Mouse (Mus musculus): ENCODE results near the gene Pimreg.

The Pimreg gene

DNA sequence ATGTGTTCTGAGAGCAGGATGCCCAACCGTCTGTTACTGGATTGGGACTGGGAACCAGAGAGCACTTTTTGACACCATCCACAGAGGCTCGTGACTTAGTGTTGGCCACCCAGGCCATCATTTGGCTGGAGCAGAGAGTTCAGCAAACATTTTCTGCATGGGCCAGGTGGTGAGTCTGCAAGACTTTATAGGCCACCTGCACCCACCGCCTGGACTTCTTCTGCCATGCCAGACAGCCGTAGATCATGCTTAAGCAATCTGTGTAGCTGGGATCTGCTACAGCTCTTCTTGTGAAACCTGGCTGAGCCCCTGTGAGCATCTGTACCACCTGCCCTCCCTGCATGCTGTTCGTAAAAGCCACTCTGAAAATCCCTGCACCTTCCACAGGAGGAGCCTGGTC, 25.5 kb downstream of the Pimreg start:
- DNase-seq, result peak; percentile 69 to 74

DNA sequence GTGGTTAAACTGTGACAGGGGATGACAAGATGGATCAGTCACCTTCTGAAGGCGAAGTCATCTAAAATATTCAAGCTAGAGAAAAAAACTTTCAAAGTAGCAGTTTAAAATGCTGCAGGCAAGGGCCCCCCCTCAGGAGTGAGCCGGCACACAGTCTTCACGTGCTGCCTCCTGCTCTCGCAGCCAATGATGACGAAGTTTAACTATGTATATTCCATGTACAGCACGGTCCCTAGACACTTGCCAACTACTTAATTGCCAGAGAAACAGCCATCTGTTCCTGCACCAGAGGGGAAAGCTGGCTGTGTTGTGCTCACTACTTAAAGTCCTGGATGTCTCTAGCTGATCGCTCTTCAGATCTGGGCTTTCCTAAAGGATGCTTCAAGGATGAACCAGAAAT, 26.2 kb downstream of the Pimreg start:
- peak; percentile 64 to 72 for DNase-seq

DNA sequence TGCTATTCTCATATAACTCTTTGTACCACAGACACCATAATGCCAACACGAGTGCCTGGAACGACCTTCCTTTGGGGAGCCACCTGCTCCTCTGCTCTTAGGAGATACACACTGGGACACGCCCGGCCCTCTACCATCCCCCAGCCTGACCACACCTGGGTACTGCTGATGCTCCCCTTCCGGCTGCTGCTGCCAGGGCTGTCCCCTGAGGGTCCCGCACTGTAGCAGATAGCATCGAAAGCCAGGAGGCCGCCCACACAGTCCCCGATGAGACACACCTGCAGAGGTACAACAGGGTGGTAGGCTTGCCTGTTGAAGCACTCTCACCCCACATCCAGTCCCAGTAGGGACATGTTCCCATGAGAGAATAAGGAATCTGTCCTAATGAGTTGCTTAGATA, 28.9 kb downstream of the Pimreg start:
- DNase-seq, result no peak

DNA sequence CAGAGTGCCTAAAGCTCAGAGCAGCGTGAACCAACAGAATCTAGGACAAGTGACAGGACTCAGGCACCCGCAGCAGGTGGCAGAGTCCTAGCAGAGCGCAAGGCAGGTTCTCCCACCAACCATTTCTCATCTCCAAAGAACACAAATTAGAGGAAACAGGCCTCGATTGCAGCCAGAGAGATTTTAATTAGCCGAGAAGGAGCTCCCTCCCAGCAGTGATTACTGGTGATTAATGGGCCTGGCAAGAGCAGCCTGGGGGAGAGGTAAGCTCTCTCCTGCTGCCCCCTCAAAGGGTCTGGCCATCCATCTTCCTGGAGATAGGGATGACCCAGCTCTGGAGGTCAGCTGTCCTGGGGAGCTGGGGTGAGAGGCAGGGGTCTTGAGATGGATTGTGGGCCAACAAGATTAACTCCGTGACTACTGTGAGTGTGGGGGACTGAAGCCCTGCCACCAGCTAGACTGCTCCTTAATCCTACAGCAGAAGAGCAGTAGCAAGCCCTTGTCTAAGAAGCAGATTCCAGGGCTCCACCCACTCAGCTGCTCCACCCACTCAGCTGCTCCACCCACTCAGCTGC, 30.6 kb downstream of the Pimreg start:
- no peak for DNase-seq

DNA sequence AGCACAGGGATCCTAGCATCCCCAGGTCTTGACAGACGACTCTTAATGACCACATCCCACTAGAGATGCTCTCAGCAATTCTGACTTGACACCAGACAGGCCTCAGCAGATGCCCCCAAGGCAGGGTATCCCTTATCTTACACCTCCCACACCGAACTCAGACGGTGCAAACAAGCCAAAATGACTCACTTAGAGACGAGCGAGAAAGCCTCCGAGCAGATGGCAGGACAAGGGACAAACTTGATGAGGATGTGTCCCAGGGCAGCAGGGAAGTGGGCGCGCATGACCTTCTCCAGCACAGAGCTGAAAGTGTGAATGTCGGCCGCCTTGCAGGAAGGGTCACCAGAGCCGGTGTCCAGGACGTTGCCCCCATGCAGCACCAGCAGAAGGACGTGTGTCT, 32.4 kb downstream of the Pimreg start:
- no peak for DNase-seq

DNA sequence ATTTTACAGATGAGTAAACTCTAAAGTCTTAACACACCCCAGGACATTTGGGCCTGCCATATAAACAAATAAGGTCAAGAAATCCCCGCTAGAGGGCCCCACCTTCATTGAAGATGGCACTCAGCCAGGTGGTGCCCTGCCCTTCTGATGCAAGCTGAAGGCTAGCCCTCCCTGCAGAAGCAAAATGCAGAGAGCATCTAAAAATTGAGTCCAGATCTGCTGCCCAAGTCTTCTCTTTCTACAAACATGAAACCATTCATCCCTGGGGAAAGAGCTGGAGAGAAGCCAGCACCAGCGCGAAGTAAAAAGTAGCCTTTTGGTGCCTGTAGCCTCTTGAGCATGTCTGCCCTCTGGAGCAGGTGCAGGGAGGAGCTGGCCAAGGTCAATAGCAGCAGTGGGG, 36.2 kb downstream of the Pimreg start:
- DNase-seq, result peak in 1 of 2 experiments; percentile 56

DNA sequence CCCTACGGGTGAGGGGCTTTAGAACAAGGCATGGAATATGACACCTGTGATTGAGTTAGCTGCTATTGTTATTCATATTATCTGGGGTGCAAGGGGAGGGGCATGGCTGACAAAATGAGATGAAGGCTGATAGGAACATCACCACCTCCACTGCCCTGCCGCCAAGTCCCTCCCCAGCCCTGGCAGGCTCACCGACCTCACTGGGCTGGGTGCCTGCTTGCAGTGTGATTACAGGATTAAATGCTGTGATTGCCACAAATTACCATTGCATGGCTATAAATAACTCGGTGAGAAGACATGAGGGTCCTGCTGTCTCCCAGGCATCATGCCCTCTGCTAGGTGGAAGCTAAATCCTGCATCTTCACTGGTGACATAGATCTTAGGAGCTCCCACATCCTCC, 36.8 kb downstream of the Pimreg start:
- peak; percentile 74 to 81 for DNase-seq

DNA sequence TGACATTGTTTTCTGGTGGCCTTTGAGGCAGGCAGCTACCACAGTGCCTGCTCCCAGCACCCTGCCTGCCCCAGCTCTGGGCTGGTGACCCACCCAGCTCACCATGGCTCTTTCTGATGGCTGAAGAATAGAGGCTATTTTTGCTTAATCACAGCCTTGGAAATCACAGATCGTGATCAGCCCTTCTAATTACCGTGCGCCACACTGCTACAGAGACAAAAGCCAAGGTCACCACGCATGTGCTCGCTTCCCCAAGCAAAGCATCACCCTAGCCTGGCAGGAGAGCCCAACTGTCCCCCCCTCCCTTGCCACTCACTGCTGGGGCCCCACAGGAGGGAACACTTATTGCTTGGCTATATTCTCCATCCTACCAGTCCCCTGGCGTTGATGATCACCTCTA, 38.6 kb downstream of the Pimreg start:
- no peak for DNase-seq

DNA sequence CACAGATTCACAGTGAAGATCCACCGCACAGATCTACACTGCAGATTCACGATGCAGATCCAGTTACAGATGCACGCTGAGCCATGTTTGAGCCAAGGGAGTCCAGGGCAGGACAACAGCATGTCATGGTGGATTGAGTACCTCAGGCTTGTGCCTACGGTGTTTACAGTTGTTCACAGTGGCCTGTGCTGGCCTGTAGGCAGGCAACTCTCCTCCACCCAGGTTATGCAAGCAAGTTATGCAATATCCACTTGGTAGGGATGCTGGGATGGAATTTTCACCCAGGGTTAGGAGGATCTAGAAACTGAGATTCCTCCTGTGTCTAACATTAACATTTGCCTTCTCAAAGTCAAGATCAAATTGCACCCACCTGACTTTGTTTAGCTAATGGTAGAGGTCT, 40.8 kb downstream of the Pimreg start:
- no peak for DNase-seq

DNA sequence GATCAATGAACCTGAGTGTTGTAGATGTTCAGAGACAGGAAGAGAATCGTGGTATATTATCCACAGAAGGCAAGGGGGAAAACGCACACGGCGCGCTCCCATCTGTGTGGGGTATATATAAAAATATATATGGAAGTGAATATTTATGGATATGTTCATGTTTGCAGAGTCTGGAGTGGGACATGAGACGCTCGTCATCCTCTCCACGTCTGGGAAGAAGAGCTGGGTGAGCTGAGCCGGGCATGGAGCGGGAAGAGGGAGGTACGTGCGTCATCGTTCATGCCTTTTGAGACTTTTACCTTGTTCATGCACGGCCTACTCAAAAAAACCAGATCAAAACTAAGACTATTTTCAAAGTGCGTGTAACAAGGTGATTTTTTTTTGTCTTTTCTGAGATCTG, 42.5 kb downstream of the Pimreg start:
- no peak for DNase-seq

DNA sequence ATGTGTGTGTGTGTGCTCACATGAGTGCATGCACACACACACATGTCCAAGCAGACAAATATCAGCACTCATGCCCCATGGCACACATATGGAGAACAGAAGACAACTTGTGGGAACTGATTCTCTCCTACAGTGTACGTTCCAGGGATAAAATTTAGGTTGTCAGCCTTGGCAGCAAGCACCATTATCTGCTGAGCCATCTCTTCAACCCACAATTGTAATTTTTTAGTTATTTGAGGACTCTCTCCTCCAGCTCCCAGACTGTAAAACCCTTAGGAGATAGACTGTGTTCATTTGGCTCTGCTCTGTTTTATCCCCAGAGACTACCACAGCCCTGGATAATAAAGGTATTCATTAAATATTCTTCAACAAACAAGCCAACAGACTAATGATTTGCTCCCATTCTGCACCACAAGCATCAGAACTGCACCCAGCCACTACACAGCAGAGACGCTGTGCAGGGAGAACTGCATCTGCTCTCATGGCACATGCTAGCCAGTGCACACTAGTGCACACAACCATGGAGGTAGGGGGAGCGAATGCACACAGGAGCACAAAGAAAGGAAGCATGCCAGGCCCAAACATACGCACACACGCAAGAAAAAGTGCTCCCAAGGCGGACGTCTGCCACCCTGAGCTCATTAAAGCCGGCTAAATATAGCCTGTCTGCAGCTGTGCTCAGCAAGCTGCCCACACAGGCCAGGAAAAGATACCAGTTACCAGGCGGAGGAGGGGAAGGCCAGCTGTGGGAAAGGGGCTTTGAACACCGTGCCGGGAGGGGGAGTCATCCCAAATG, 44.6 kb downstream of the Pimreg start:
- DNase-seq, result no peak

DNA sequence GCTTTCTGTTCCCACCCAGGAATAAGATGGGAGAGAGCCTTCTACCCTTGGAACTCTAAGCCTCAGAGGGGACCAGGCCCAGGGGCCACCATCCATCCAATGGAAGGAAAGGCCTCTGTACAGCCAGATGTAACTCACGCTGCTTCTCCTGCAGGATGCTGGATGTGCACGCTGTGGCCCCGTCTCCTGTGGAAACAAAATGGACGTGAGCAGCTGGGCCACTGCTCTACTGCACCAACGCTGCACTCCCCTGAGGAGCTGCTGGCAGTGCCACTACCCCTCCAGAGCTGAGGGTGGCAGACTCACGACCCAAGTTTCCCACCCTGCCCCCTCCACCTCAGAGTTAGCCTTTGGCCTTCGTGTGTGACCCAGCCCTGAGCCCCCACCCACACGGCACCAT, 50.6 kb downstream of the Pimreg start:
- no peak for DNase-seq

DNA sequence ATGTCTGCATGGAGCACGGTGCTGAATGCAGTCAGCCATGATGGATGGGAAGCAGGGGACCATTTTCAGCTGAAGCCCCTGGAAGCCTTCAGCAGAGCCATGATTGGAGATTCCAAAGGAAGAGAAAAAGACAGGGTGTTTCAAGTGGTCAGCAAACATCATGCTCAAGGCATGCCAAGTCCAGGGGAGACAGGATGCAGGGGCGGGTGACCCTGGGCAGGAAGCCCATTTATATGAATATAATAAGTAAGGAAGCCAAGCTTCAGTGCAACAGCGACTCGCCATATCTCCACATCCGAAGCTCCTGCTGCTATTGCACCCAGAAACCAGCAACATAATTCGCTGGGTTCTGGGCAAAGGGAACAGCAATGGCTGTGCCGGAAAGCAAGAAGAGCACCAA, 52.6 kb downstream of the Pimreg start:
- DNase-seq, result peak; percentile 50 to 53

DNA sequence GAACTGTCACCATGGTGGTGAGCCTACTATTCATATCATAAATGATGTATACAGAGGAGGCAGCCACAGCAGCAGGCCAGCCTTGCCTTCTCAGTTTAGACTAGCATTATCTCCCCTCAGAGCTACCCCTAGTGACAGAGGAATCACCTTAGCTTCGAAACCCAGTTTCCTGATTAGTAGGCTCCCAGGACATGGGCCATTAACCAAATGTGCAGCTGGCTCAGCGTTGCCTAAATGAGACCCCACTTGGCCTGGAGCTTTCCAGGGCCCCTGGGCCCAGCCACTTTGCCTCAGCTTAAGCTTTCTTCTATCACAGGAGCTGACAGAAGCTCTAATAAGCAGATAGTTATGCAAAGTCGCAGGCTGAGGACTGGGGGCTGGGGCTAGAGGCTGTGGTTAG, 54.2 kb downstream of the Pimreg start:
- DNase-seq, result no peak

All from cerebellum, postnatal 25 days (tissue).